Mouse (Mus musculus) forebrain, embryonic 11.5 days (tissue): Measurements from ENCODE around the gene Cuta. TPM values are rescaled to one million over a fixed set of nuclear protein-coding genes. Genes with fewer than 3 reads are reported as not detected.
A peak's percentile ranks its signal among the peaks of the same experiment; 100 is the strongest.

Experiments
- ATAC-seq: fragments of 200-750 bp; cut with Nextera tagmentation; replicated peaks from 2 replicates; pipeline ENCODE4 v1.8.0; 2017; ENCODE audit warnings: moderate TSS enrichment; ENCODE audit not compliant: low FRiP score
- DNase-seq: peaks from one replicate; pipeline ENCODE4 v3.0.0-alpha.2; 2017; ENCODE audit warnings: low spot score
- H3K27ac ChIP-seq: fragments of 300-500 bp; sonication (generic); 2 replicates; pipeline ENCODE4 v1.5.1; 2014; ENCODE audit warnings: low read depth, low read length
- H3K27me3 ChIP-seq: fragments of 300-500 bp; sonication (generic); 2 replicates; pipeline ENCODE4 v1.6.1; 2014; ENCODE audit warnings: mild to moderate bottlenecking, low read length, mixed read lengths; ENCODE audit not compliant: control insufficient read depth, insufficient read depth
- H3K36me3 ChIP-seq: fragments of 300-500 bp; sonication (generic); 2 replicates; pipeline ENCODE4 v1.6.1; 2014; ENCODE audit warnings: mild to moderate bottlenecking, low read length, moderate library complexity, mixed read lengths; ENCODE audit not compliant: control insufficient read depth, insufficient read depth
- H3K4me1 ChIP-seq: fragments of 300-500 bp; sonication (generic); replicated peaks from 2 replicates; pipeline ENCODE4 v1.6.1; 2014; ENCODE audit warnings: low read length, mixed read lengths; ENCODE audit not compliant: control insufficient read depth, insufficient read depth
- H3K4me2 ChIP-seq: fragments of 300-500 bp; sonication (generic); 2 replicates; pipeline ENCODE4 v1.6.1; 2014; ENCODE audit warnings: low read depth, mild to moderate bottlenecking, low read length, moderate library complexity, mixed read lengths; ENCODE audit not compliant: severe bottlenecking
- H3K4me3 ChIP-seq: fragments of 300-500 bp; sonication (generic); 2 replicates; pipeline ENCODE4 v1.5.1; 2014; ENCODE audit warnings: low read depth, low read length
- H3K9ac ChIP-seq: fragments of 300-500 bp; sonication (generic); 2 replicates; pipeline ENCODE4 v1.6.1; 2014; ENCODE audit warnings: low read length
- H3K9me3 ChIP-seq: fragments of 300-500 bp; sonication (generic); 2 replicates; pipeline ENCODE4 v1.6.1; 2016; ENCODE audit warnings: low read length, mixed read lengths; ENCODE audit not compliant: control insufficient read depth
- WGBS: fragments of 180-500 bp; shearing (Covaris S2); extraction: QIAGEN DNeasy Blood & Tissue Kit; methylation state at CpG from one replicate; pipeline ENCODE4 v1.1.7; 2014; 5-methylcytosine and 5-hydroxymethylcytosine counted together
- polyA plus RNA-seq: library from polyadenylated mRNA; unstranded; fragments of >200 nt; fragmentation: Nextera tagmentation; extraction: Ambion mirVana; gene quantifications from 2 replicates; pipeline ENCODE4 v1.2.1, GENCODE M21; 2014

Cuta gene
- polyA plus RNA-seq, 1 experiment from 2014 or later: 154 TPM

DNA sequence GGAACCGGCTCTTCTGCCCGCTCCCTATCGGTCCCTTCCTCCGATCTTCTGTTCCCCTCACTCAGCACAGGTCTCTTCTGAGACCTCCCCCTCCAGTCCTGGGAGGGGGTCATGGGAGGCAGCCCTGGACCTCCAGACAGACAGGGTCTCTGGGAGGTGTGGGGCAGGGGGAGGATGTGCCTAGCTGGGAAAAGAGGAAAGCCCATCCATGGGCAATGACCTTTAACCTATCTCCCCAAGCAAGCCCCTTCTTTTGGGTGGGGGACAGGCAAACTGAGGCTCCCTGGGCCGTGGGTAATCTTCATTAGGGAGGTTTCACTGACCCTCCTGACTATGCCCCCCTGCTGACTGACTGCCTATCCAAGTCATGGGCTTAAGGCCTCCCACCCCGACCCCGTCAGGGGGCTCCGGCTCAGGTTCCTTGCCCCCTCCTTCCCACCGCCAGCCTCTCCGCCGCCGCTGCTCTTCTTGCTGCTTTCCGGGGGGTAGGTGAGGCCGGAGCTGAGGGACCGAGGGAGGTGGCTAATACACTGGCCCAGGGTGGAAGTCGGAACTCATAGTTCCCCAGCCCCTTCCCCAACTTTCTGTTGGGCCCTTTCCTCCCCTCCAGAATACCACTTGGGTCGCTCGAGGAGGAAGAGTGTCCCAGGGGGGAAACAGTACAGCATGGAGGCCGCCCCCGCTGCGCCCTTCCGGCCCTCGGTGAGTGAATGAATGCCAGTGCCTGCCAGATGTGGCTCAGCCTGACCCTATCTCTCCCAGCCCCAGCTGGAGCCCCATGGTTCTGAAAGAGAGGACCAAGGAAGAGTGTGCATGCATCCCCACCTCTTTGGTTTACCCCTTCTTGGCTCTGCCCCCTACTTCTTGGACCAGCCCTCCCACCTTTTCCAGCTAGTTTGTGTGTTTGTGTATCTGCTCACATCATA, 12.8 kb upstream of the Cuta start:
- H3K27ac ChIP-seq: peak overlapping the region; percentile 48; the same call in 1 of the 2 replicates
- H3K9me3 ChIP-seq: no peaks in the 10 kb centered on the region
- H3K27me3 ChIP-seq: no peaks in the 10 kb centered on the region
- peaks cover 44% of the 10 kb centered on the region for H3K4me1 ChIP-seq
- ATAC-seq: no peak
- peaks cover 15% of the 10 kb centered on the region; the same call in 1 of the 2 replicates for H3K36me3 ChIP-seq
- peak overlapping the region; percentile 68 for H3K9ac ChIP-seq
- no peak for DNase-seq
- H3K4me2 ChIP-seq: peak overlapping the region; percentile 65
- WGBS: 2% methylated on average over 23 of the region's 23 CpGs
- peak overlapping the region; percentile 38 for H3K4me3 ChIP-seq

DNA sequence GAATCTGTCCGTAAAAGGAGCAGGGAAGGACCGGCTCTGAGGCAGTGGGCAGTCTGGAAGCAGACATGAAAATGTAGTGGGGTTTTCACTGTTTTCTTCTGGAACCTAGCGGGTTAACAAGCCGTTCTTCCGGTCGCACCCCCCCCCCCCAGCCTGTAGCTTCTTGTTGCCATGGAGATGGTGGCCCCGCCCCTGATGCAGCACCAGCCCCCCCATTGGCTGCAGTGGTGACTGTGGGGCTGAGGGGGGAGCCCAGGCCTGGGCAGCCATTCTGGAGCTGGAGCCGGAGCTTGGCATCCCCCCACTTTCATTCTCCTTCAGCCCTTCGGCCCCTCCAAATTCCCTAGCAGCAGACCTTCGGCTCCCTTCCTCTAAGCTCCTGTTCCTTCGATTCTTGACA, 12.0 kb upstream of the Cuta start:
- peaks cover 12% of the 10 kb centered on the region; the same call in 1 of the 2 replicates for H3K36me3 ChIP-seq
- DNase-seq (peak; percentile 95), ATAC-seq (peak; percentile 65)
- H3K27ac ChIP-seq: peak overlapping the region; percentile 62
- H3K27me3 ChIP-seq: no peaks in the 10 kb centered on the region
- no peaks in the 10 kb centered on the region for H3K9me3 ChIP-seq
- H3K4me3 ChIP-seq: peak overlapping the region; percentile 38
- 0% methylated on average over 10 of the region's 11 CpGs for WGBS
- peaks cover 52% of the 10 kb centered on the region for H3K4me1 ChIP-seq
- peak overlapping the region; percentile 68 for H3K9ac ChIP-seq
- H3K4me2 ChIP-seq: peak overlapping the region; percentile 65

GRCm38 (mm10) chr17:26950560-26951288, 11.4 kb upstream of the Cuta start:
- no peak for DNase-seq
- Histone ChIP-seq H3K27ac (peak overlapping the region; percentile 62), H3K4me1 (peaks cover 57% of the 10 kb centered on the region), H3K4me2 (peak overlapping the region; percentile 65), H3K36me3 (peaks cover 9% of the 10 kb centered on the region; the same call in 1 of the 2 replicates), H3K4me3 (peak overlapping the region; percentile 38; the same call in 1 of the 2 replicates), H3K9me3 (no peaks in the 10 kb centered on the region), H3K27me3 (no peaks in the 10 kb centered on the region), H3K9ac (peak overlapping the region; percentile 68; the same call in 1 of the 2 replicates)
- ATAC-seq: no peak
- 34% methylated on average over 7 of the region's 7 CpGs for WGBS

GRCm38 (mm10) chr17:26949866-26950265, 10.5 kb upstream of the Cuta start:
- Histone ChIP-seq H3K9ac (no peak overlapping the region), H3K27me3 (no peaks in the 10 kb centered on the region), H3K4me3 (no peak overlapping the region), H3K4me2 (peak overlapping the region; percentile 12; the same call in 1 of the 2 replicates), H3K9me3 (no peaks in the 10 kb centered on the region), H3K36me3 (peaks cover 2% of the 10 kb centered on the region; the same call in 1 of the 2 replicates), H3K27ac (peak overlapping the region; percentile 4; the same call in 1 of the 2 replicates), H3K4me1 (peaks cover 57% of the 10 kb centered on the region)
- WGBS: 35% methylated on average over 5 of the region's 5 CpGs
- no peak for ATAC-seq
- DNase-seq: no peak

DNA sequence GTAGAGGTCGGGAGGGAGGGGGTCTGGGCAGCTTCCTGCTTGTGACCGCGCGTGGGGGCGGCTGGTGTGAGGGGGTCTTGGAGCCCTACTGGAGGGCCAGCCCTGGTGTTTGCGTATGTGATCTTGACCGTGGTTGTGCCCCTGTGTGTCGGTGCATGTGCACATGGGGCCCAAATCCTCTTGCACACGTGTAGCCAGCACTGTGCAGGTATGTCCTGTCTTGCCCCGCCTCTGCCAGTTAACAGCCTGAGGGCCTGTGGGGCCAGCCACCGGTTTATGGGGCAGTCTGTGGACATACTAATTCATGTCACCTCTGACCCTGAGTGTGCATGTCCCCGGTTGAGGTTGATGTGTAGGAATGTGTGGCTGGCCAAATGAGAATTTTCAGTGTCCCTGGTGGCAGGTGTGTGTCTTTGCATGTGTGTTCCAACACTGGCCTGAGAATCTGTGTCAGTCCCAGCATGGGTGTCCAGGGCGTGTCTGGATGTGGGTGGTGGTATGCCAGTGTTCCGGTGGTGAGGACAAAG, 9.7 kb upstream of the Cuta start:
- Histone ChIP-seq H3K27ac (peak overlapping the region; percentile 79), H3K4me3 (peak overlapping the region; percentile 77), H3K9ac (peak overlapping the region; percentile 84), H3K9me3 (no peaks in the 10 kb centered on the region), H3K27me3 (no peaks in the 10 kb centered on the region), H3K36me3 (no peaks in the 10 kb centered on the region), H3K4me1 (peaks cover 57% of the 10 kb centered on the region), H3K4me2 (peak overlapping the region; percentile 99)
- ATAC-seq (no peak), DNase-seq (no peak)
- WGBS: 12% methylated on average over 14 of the region's 14 CpGs

- WGBS: under 1% methylated on average over 58 of the region's 87 CpGs
- ATAC-seq (no peak), DNase-seq (peak; percentile 81)
- H3K9me3 ChIP-seq: no peaks in the 10 kb centered on the region
- H3K4me2 ChIP-seq: peak overlapping the region; percentile 99
- peaks cover 54% of the 10 kb centered on the region for H3K4me1 ChIP-seq
- no peaks in the 10 kb centered on the region for H3K36me3 ChIP-seq
- no peaks in the 10 kb centered on the region for H3K27me3 ChIP-seq
- peak overlapping the region; percentile 79 for H3K27ac ChIP-seq
- H3K9ac ChIP-seq: peak overlapping the region; percentile 84
- H3K4me3 ChIP-seq: peak overlapping the region; percentile 77
Observed at GRCm38 (mm10) chr17:26948316-26949050, 9.1 kb upstream of the Cuta start.

- 21% methylated on average over 12 of the region's 12 CpGs for WGBS
Observed at GRCm38 (mm10) chr17:26947231-26948100, 8.1 kb upstream of the Cuta start.

More at GRCm38 (mm10) chr17:26947231-26948100, 8.1 kb upstream of the Cuta start:
- Histone ChIP-seq H3K9ac (peak overlapping the region; percentile 77), H3K4me3 (peak overlapping the region; percentile 38; the same call in 1 of the 2 replicates), H3K4me2 (peak overlapping the region; percentile 77), H3K27me3 (no peaks in the 10 kb centered on the region), H3K4me1 (peaks cover 50% of the 10 kb centered on the region), H3K9me3 (no peaks in the 10 kb centered on the region), H3K27ac (peak overlapping the region; percentile 79), H3K36me3 (no peaks in the 10 kb centered on the region)
- no peak for ATAC-seq
- DNase-seq: no peak
